Mouse (Mus musculus) hindbrain, embryonic 11.5 days (tissue): ENCODE data around the gene Itih2. TPM values are rescaled to one million over a fixed set of nuclear protein-coding genes. Genes with fewer than 3 reads are reported as not detected.

ENCODE experiments used
- ATAC-seq: fragments of 200-750 bp; cut with Nextera tagmentation; 2 replicates; pipeline ENCODE4 v1.8.0; 2017; ENCODE audit warnings: mild to moderate bottlenecking, moderate TSS enrichment, moderate library complexity; ENCODE audit not compliant: low FRiP score
- DNase-seq: peaks from one replicate; pipeline ENCODE4 v3.0.0-alpha.2; 2015; ENCODE audit warnings: low spot score
- H3K27ac ChIP-seq: fragments of 300-500 bp; sonication (generic); 2 replicates; pipeline ENCODE4 v1.5.1; 2014; ENCODE audit warnings: mild to moderate bottlenecking, low read depth, low read length
- H3K27me3 ChIP-seq: fragments of 300-500 bp; sonication (generic); 2 replicates; pipeline ENCODE4 v1.6.1; 2014; ENCODE audit warnings: mild to moderate bottlenecking, low read length, moderate library complexity, mixed read lengths; ENCODE audit not compliant: control insufficient read depth, insufficient read depth
- H3K36me3 ChIP-seq: fragments of 300-500 bp; sonication (generic); 2 replicates; pipeline ENCODE4 v1.6.1; 2014; ENCODE audit warnings: mild to moderate bottlenecking, low read length, moderate library complexity, mixed read lengths; ENCODE audit not compliant: control insufficient read depth, insufficient read depth
- H3K4me1 ChIP-seq: fragments of 300-500 bp; sonication (generic); replicated peaks from 2 replicates; pipeline ENCODE4 v1.6.1; 2014; ENCODE audit warnings: low read length, mixed read lengths; ENCODE audit not compliant: control insufficient read depth, insufficient read depth
- H3K4me2 ChIP-seq: fragments of 300-500 bp; sonication (generic); replicated peaks from 2 replicates; pipeline ENCODE4 v1.6.1; 2014; ENCODE audit warnings: mild to moderate bottlenecking, low read depth, low read length
- H3K4me3 ChIP-seq: fragments of 300-500 bp; sonication (generic); 2 replicates; pipeline ENCODE4 v1.5.1; 2014; ENCODE audit warnings: low read depth, low read length
- H3K9ac ChIP-seq: fragments of 300-500 bp; sonication (generic); 2 replicates; pipeline ENCODE4 v1.6.1; 2014; ENCODE audit warnings: low read depth, low read length
- H3K9me3 ChIP-seq: fragments of 300-500 bp; sonication (generic); 2 replicates; pipeline ENCODE4 v1.6.1; 2016; ENCODE audit warnings: low read length; ENCODE audit not compliant: control insufficient read depth
- WGBS: fragments of 180-500 bp; shearing (Covaris S2); extraction: QIAGEN DNeasy Blood & Tissue Kit; methylation state at CpG from one replicate; pipeline ENCODE4 v1.1.7; 2014; 5-methylcytosine and 5-hydroxymethylcytosine counted together
- polyA plus RNA-seq: library from polyadenylated mRNA; unstranded; fragments of >200 nt; fragmentation: Nextera tagmentation; extraction: Ambion mirVana; gene quantifications from 2 replicates; pipeline ENCODE4 v1.2.1, GENCODE M21; 2014

Gene Itih2
- 0.31 and 0.49 TPM in 2 replicates for polyA plus RNA-seq

GRCm38 (mm10) chr2:10131296-10131695 lies at the start of gene Itih2:
Gene Itih2, minus strand, starts transcription at chr2:10131396.
- no peak within 1 kb of the TSS for H3K4me2 ChIP-seq
- H3K36me3 ChIP-seq = no peaks in the 10 kb centered on the region
- ATAC-seq (no peak), DNase-seq (no peak)
- no peak within 1 kb of the TSS for H3K4me3 ChIP-seq
- WGBS = 92% methylated on average over 4 of the region's 4 CpGs
- H3K9me3 ChIP-seq = no peaks in the 10 kb centered on the region
- H3K4me1 ChIP-seq = no peaks in the 10 kb centered on the region
- no peaks in the 10 kb centered on the region for H3K27me3 ChIP-seq
- no peak within 1 kb of the TSS for H3K27ac ChIP-seq
- H3K9ac ChIP-seq = no peak within 1 kb of the TSS

GRCm38 (mm10) chr2:10169991-10170390 lies 38.8 kb upstream of the Itih2 start:
- 94% methylated on average over 16 of the region's 16 CpGs for WGBS
- ATAC-seq = no peak
- no peaks in the 10 kb centered on the region for H3K36me3 ChIP-seq
- DNase-seq = no peak
- H3K9ac ChIP-seq = no peak overlapping the region
- no peak overlapping the region for H3K4me2 ChIP-seq
- no peaks in the 10 kb centered on the region for H3K9me3 ChIP-seq
- no peak overlapping the region for H3K4me3 ChIP-seq
- no peaks in the 10 kb centered on the region for H3K4me1 ChIP-seq
- no peak overlapping the region for H3K27ac ChIP-seq
- no peaks in the 10 kb centered on the region for H3K27me3 ChIP-seq

GRCm38 (mm10) chr2:10168016-10168415 lies 36.8 kb upstream of the Itih2 start:
- no peak overlapping the region for H3K27ac ChIP-seq
- no peak overlapping the region for H3K4me2 ChIP-seq
- ATAC-seq (no peak), DNase-seq (no peak)
- 73% methylated on average over 8 of the region's 8 CpGs for WGBS
- H3K9me3 ChIP-seq = no peaks in the 10 kb centered on the region
- H3K27me3 ChIP-seq = no peaks in the 10 kb centered on the region
- H3K4me3 ChIP-seq = no peak overlapping the region
- no peak overlapping the region for H3K9ac ChIP-seq
- no peaks in the 10 kb centered on the region for H3K36me3 ChIP-seq
- H3K4me1 ChIP-seq = no peaks in the 10 kb centered on the region

GRCm38 (mm10) chr2:10167283-10167682 lies 36.1 kb upstream of the Itih2 start:
- Histone ChIP-seq H3K27ac (no peak overlapping the region), H3K4me1 (no peaks in the 10 kb centered on the region), H3K9ac (no peak overlapping the region), H3K27me3 (no peaks in the 10 kb centered on the region), H3K9me3 (no peaks in the 10 kb centered on the region), H3K4me3 (no peak overlapping the region), H3K36me3 (no peaks in the 10 kb centered on the region), H3K4me2 (no peak overlapping the region)
- WGBS = 87% methylated on average over 11 of the region's 11 CpGs
- no peak for ATAC-seq
- no peak for DNase-seq

GRCm38 (mm10) chr2:10166635-10167034 lies 35.4 kb upstream of the Itih2 start:
- H3K9ac ChIP-seq = no peak overlapping the region
- H3K4me2 ChIP-seq = no peak overlapping the region
- 53% methylated on average over 6 of the region's 6 CpGs for WGBS
- no peaks in the 10 kb centered on the region for H3K4me1 ChIP-seq
- DNase-seq (no peak), ATAC-seq (no peak)
- no peaks in the 10 kb centered on the region for H3K9me3 ChIP-seq
- no peak overlapping the region for H3K4me3 ChIP-seq
- H3K36me3 ChIP-seq = no peaks in the 10 kb centered on the region
- no peaks in the 10 kb centered on the region for H3K27me3 ChIP-seq
- no peak overlapping the region for H3K27ac ChIP-seq

GRCm38 (mm10) chr2:10162011-10162410 lies 30.8 kb upstream of the Itih2 start:
- H3K4me2 ChIP-seq = no peak overlapping the region
- WGBS = 90% methylated on average over 4 of the region's 4 CpGs
- H3K27me3 ChIP-seq = no peaks in the 10 kb centered on the region
- H3K9ac ChIP-seq = no peak overlapping the region
- H3K27ac ChIP-seq = no peak overlapping the region
- no peaks in the 10 kb centered on the region for H3K4me1 ChIP-seq
- ATAC-seq = no peak
- no peaks in the 10 kb centered on the region for H3K36me3 ChIP-seq
- no peak for DNase-seq
- H3K4me3 ChIP-seq = no peak overlapping the region
- H3K9me3 ChIP-seq = no peaks in the 10 kb centered on the region

- H3K4me1 ChIP-seq = no peaks in the 10 kb centered on the region
- no peak overlapping the region for H3K4me2 ChIP-seq
- no peaks in the 10 kb centered on the region for H3K27me3 ChIP-seq
- WGBS = 86% methylated on average over 10 of the region's 10 CpGs
- H3K9ac ChIP-seq = no peak overlapping the region
- no peak overlapping the region for H3K4me3 ChIP-seq
- H3K36me3 ChIP-seq = no peaks in the 10 kb centered on the region
- no peak for ATAC-seq
- no peaks in the 10 kb centered on the region for H3K9me3 ChIP-seq
- no peak overlapping the region for H3K27ac ChIP-seq
- no peak for DNase-seq
These were observed 26.0 kb upstream of the Itih2 start for GRCm38 (mm10) chr2:10157184-10157583.

- H3K27me3 ChIP-seq = no peaks in the 10 kb centered on the region
- H3K4me1 ChIP-seq = no peaks in the 10 kb centered on the region
- DNase-seq (peak; percentile 80), ATAC-seq (peak; percentile 93)
- H3K9me3 ChIP-seq = no peaks in the 10 kb centered on the region
- WGBS = 8% methylated on average over 27 of the region's 27 CpGs
- H3K27ac ChIP-seq = no peak within 1 kb of the TSS
- peak within 1 kb of the TSS; percentile 44 for H3K4me3 ChIP-seq
- peak within 1 kb of the TSS; percentile 49 for H3K9ac ChIP-seq
- H3K4me2 ChIP-seq = peak within 1 kb of the TSS; percentile 89
- no peaks in the 10 kb centered on the region for H3K36me3 ChIP-seq
These were observed 22.2 kb upstream of the Itih2 start, which contains the start of gene Itih5 for GRCm38 (mm10) chr2:10153201-10154075. Gene Itih5, plus strand, starts transcription at chr2:10153571.

GRCm38 (mm10) chr2:10152590-10152989 lies 21.4 kb upstream of the Itih2 start:
- no peak for ATAC-seq
- no peak overlapping the region for H3K4me3 ChIP-seq
- H3K4me2 ChIP-seq = no peak overlapping the region
- no peaks in the 10 kb centered on the region for H3K36me3 ChIP-seq
- 86% methylated on average over 5 of the region's 5 CpGs for WGBS
- no peaks in the 10 kb centered on the region for H3K4me1 ChIP-seq
- no peak overlapping the region for H3K27ac ChIP-seq
- H3K9me3 ChIP-seq = no peaks in the 10 kb centered on the region
- DNase-seq = no peak
- no peaks in the 10 kb centered on the region for H3K27me3 ChIP-seq
- H3K9ac ChIP-seq = no peak overlapping the region
